Mouse (Mus musculus) kidney, adult 10 weeks (tissue): Measurements from ENCODE around the gene Gm21454. TPM values are rescaled to one million over a fixed set of nuclear protein-coding genes. Genes with fewer than 3 reads are reported as not detected.

Experiments used
- polyA plus RNA-seq: library from polyadenylated mRNA; stranded (reverse); fragments of 350-450 nt; fragmentation: Illumina TruSeq; extraction: RNeasy Lipid Tissue Mini Kit (QIAGEN cat#74804); gene quantifications from one replicate; pipeline ENCODE4 v1.2.3, GENCODE M21; 2014; ENCODE audit warnings: low read depth, low replicate concordance

The Gm21454 gene
- polyA plus RNA-seq = not detected

GRCm38 (mm10) chrY:13252091-13252490 is at the start of gene Gm21454, which contains the start of gene Gm21440:
Gene Gm21454 (plus strand): TSS chrY:13252442.
Gene Gm21440 (plus strand): TSS chrY:13252391.

GRCm38 (mm10) chrY:13223828-13224227 is 28.4 kb upstream of the Gm21454 start, which contains the start of gene Gm21828:
Gene Gm21828 (minus strand): TSS chrY:13223928.

GRCm38 (mm10) chrY:13348963-13349362 is 96.7 kb downstream of the Gm21454 start, which contains the start of gene Gm21725:
Gene Gm21725 (minus strand): TSS chrY:13349063.

Other genes with a start within 250 kb of the Gm21454 start
- gene Gm20807, start 209.6 kb upstream of the Gm21454 start, polyA plus RNA-seq = not detected
- not detected for gene Gm21891, start 119.0 kb upstream of the Gm21454 start, polyA plus RNA-seq
- not detected for gene Gm21425, start 90.5 kb upstream of the Gm21454 start, polyA plus RNA-seq
- not detected for gene Gm21828, start 28.5 kb upstream of the Gm21454 start, polyA plus RNA-seq
- not detected for gene Gm21440, start 51 bp upstream of the Gm21454 start, polyA plus RNA-seq
- gene Gm21725, start 96.6 kb downstream of the Gm21454 start, polyA plus RNA-seq = not detected
- not detected for gene Gm21866, start 213.1 kb downstream of the Gm21454 start, polyA plus RNA-seq
- not detected for gene Gm20773, start 241.6 kb downstream of the Gm21454 start, polyA plus RNA-seq